Mouse (Mus musculus) lung, postnatal 0 days (tissue): ENCODE data around the gene Hs3st6. TPM values are rescaled to one million over a fixed set of nuclear protein-coding genes. Genes with fewer than 3 reads are reported as not detected.
A peak's percentile ranks its signal among the peaks of the same experiment; 100 is the strongest.

Experiments used
- ATAC-seq: fragments of 200-750 bp; cut with Nextera tagmentation; 2 replicates; pipeline ENCODE4 v1.8.0; 2017; ENCODE audit warnings: moderate library complexity
- DNase-seq: peaks from one replicate; pipeline ENCODE4 v3.0.0-alpha.2; 2016; ENCODE audit warnings: low spot score
- H3K27ac ChIP-seq: fragments of 300-500 bp; sonication (generic); 2 replicates; pipeline ENCODE4 v1.5.1; 2014; ENCODE audit warnings: antibody characterized with exemption, mild to moderate bottlenecking, low read length, mixed read lengths
- H3K27me3 ChIP-seq: fragments of 300-500 bp; sonication (generic); replicated peaks from 2 replicates; pipeline ENCODE4 v1.6.1; 2014; ENCODE audit warnings: low read length, mixed read lengths; ENCODE audit not compliant: insufficient read depth
- H3K36me3 ChIP-seq: fragments of 300-500 bp; sonication (generic); 2 replicates; pipeline ENCODE4 v1.6.1; 2014; ENCODE audit warnings: low read length, mixed read lengths; ENCODE audit not compliant: insufficient read depth
- H3K4me1 ChIP-seq: fragments of 300-500 bp; sonication (generic); 2 replicates; pipeline ENCODE4 v1.6.1; 2014; ENCODE audit warnings: antibody characterized with exemption, low read depth, low read length, mixed read lengths; ENCODE audit not compliant: insufficient read depth
- H3K4me2 ChIP-seq: fragments of 300-500 bp; sonication (generic); replicated peaks from 2 replicates; pipeline ENCODE4 v1.6.1; 2014; ENCODE audit warnings: low read depth, mild to moderate bottlenecking, low read length, moderate library complexity, mixed read lengths
- H3K4me3 ChIP-seq: fragments of 300-500 bp; sonication (generic); 2 replicates; pipeline ENCODE4 v1.5.1; 2014; ENCODE audit warnings: low read depth, low read length
- H3K9ac ChIP-seq: fragments of 300-500 bp; sonication (generic); replicated peaks from 2 replicates; pipeline ENCODE4 v1.6.1; 2014; ENCODE audit warnings: low read depth, mild to moderate bottlenecking
- H3K9me3 ChIP-seq: fragments of 300-500 bp; sonication (generic); 2 replicates; pipeline ENCODE4 v1.6.1; 2016; ENCODE audit warnings: low read length, mixed read lengths
- CTCF ChIP-seq: IDR thresholded peaks from 2 replicates; pipeline ENCODE4 v1.5.1; 2016; ENCODE audit warnings: antibody characterized with exemption, mild to moderate bottlenecking
- EP300 ChIP-seq: IDR thresholded peaks from 2 replicates; pipeline ENCODE4 v1.6.1; 2016; ENCODE audit warnings: antibody characterized with exemption, mild to moderate bottlenecking, control low read depth
- WGBS: fragments of 180-500 bp; shearing (Covaris S2); extraction: QIAGEN DNeasy Blood & Tissue Kit; methylation state at CpG from one replicate; pipeline ENCODE4 v1.1.7; 2014; 5-methylcytosine and 5-hydroxymethylcytosine counted together
- polyA plus RNA-seq: library from polyadenylated mRNA; unstranded; fragments of >200 nt; fragmentation: Nextera tagmentation; extraction: Ambion mirVana; gene quantifications from 2 replicates; pipeline ENCODE4 v1.2.1, GENCODE M21; 2015

Hs3st6 gene
- 2.8 TPM in 2 replicates for polyA plus RNA-seq

DNA sequence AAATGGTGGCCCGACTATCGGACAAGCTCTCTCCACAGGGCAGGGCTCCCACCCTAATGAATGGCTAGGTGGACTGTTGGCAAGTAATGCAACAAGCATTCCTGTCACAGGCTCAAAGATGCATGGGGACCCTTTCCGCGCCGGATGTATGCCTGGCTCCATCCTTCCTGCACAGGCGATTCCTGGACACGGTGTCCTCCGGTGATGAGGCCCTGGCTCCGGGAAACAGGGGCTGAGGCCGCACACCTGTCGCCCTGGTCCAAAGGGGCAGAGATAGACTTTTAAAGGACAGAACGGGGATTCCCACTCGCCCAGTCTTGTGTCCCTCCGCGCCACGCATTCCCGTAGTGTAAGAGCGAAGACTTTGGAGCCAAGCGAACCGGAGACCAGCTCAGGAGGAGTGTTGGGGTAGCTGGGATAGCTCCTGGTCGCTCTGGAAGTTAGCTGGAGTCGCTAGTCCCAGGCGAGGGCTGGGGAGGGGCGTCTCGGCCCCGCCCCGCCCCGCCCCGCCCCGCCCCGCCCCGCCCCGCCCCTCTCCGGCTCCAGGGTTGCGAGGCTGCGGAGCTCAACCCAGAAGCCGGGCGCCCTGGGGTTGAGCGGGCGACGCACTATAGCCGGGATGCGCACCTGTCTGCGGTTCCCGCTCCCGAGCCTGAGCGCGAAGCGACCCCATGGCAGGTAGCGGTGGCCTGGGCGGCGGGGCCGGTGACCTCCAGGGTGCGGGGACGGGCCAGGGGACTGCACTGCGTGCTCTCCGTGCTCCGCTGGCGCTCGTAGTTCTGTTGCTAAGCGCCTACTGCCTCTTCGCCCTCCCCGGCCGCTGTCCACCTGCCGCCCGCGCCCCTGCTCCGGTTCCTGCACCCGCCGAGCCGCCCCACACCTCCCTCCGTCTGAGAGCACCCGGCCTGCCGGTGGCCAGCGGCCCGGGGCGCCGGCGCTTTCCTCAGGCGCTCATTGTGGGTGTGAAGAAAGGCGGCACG lies at the start of gene Hs3st6:
TSS of gene Hs3st6 (plus strand) at position 574 of the 980 bp plus-strand sequence.
- H3K9me3 ChIP-seq: no peaks in the 10 kb centered on the region
- 1% methylated on average over 37 of the region's 82 CpGs for WGBS
- TF ChIP-seq EP300 (no peak), CTCF (no peak)
- ATAC-seq: peak; percentile 94
- H3K9ac ChIP-seq: no peak within 1 kb of the TSS
- peaks cover 34% of the 10 kb centered on the region for H3K27me3 ChIP-seq
- H3K27ac ChIP-seq: no peak within 1 kb of the TSS
- peaks cover 3% of the 10 kb centered on the region for H3K4me1 ChIP-seq
- H3K4me3 ChIP-seq: peak within 1 kb of the TSS; percentile 43
- peak within 1 kb of the TSS; percentile 85 for H3K4me2 ChIP-seq
- peak; percentile 49 for DNase-seq
- H3K36me3 ChIP-seq: no peaks in the 10 kb centered on the region

DNA sequence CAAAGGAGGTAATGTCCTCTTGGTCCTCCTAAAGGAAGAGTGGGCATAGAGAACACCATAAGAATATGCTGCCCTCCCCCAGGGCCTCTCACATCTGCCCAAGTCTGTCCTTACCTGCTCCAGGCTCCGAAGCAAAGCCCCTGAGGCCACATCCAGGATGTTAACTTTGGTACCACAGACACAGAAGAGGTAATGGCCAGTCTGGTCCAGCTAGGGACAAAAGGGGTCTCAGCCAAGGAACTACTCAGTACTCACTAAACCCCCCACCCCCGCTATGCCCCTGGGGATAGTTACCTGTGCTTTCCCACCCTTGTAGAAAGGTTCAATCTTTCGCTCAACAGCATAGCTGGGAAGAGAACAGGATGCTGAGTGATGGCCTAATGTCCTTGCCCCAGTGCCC lies 47.0 kb upstream of the Hs3st6 start:
- Histone ChIP-seq H3K9me3 (no peaks in the 10 kb centered on the region), H3K27ac (no peak overlapping the region), H3K36me3 (peaks cover 4% of the 10 kb centered on the region; the same call in 1 of the 2 replicates), H3K4me2 (no peak overlapping the region), H3K4me1 (0 out of 2 replicates have a peak, but pooled peaks cover 3% of the 10 kb centered on the region), H3K27me3 (no peaks in the 10 kb centered on the region), H3K4me3 (no peak overlapping the region), H3K9ac (no peak overlapping the region)
- DNase-seq: no peak
- TF ChIP-seq CTCF (no peak), EP300 (no peak)
- 95% methylated on average over 3 of the region's 3 CpGs for WGBS
- no peak for ATAC-seq

DNA sequence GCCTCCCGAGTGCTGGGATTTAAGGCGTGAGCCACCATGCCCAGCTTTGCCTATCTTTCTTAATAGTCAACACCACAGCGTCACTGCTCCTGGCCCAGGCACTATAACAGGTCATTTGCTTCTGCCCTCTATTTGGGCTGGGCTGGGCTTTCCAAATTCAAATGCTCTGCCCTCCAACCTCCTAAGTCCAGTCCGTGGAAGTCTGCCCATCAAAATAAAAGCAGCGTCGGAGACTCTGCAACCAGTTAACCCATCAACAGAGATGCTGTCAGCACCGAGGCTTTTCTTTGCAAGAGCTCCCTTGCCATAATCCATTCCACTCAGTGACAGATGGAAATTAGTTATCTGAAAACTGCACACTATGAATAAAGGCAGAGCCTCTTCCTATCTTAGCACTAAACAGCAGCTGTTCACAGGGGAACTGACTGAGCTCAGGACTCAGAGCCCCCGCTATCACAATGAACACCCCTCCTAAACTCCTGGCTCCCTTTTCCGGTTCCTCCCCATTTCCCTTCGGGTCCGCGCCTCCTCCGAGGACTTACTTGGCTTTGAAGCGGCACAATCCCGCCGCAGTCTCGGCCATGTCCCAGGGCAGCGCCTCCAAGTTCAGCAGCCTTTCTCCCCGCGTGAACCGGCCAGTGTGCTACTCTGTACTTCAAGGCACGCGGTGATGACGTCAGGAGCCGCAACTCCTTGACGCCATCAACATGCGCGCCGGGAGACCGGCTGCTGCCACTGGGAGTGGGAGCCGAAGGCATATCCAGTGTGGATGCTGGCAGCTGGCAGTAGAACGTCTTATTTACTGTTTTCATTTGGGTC lies 45.6 kb upstream of the Hs3st6 start, which contains the start of gene Tbl3:
TSS of gene Tbl3 (minus strand) at position 679 of the 819 bp plus-strand sequence.
- ATAC-seq (peak; percentile 93), DNase-seq (peak; percentile 97)
- H3K4me2 ChIP-seq: peak within 1 kb of the TSS; percentile 73
- no peaks in the 10 kb centered on the region for H3K9me3 ChIP-seq
- H3K4me1 ChIP-seq: 0 out of 2 replicates have a peak, but pooled peaks cover 3% of the 10 kb centered on the region
- H3K4me3 ChIP-seq: peak within 1 kb of the TSS; percentile 66
- no peak for TF ChIP-seq CTCF
- TF ChIP-seq EP300: no peak
- H3K27me3 ChIP-seq: no peaks in the 10 kb centered on the region
- peak within 1 kb of the TSS; percentile 88 for H3K27ac ChIP-seq
- WGBS: 4% methylated on average over 32 of the region's 32 CpGs
- H3K36me3 ChIP-seq: no peaks in the 10 kb centered on the region
- peak within 1 kb of the TSS; percentile 56 for H3K9ac ChIP-seq

DNA sequence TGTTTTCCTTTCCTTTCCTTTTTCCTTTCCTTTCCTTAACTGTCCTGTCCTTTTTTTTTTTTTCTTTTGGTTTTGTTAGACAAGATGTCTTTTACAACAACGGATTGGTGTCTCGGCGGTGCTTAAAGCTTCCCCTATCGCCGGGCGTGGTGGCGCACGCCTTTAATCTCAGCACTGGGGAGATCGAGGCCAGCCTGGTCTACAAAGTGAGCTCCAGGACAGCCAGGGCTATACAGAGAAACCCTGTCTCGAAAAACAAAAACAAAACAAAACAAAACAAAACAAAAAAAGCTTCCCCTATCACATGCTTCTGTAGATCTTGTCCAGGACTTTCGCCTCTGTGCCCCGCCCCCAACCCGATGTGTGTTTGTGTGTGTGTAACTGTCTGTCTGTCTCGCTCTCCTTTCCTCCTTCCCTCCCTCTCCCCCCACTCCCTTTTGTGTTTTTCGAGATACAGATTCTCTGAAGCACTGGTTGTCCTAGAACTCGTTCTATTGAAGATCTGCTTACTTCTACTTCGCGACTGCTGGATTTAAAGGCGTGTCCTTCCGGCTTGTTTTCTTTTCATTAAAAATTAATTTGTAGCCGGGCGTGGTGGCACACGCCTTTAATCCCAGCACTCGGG lies 44.9 kb upstream of the Hs3st6 start:
- H3K27ac ChIP-seq: peak overlapping the region; percentile 88
- peak overlapping the region; percentile 73 for H3K4me2 ChIP-seq
- H3K27me3 ChIP-seq: no peaks in the 10 kb centered on the region
- DNase-seq (peak; percentile 53), ATAC-seq (peak; percentile 46)
- peak overlapping the region; percentile 66 for H3K4me3 ChIP-seq
- WGBS: 3% methylated on average over 24 of the region's 24 CpGs
- 0 out of 2 replicates have a peak, but pooled peaks cover 3% of the 10 kb centered on the region for H3K4me1 ChIP-seq
- H3K9me3 ChIP-seq: no peaks in the 10 kb centered on the region
- H3K36me3 ChIP-seq: no peaks in the 10 kb centered on the region
- TF ChIP-seq CTCF (no peak), EP300 (no peak)
- peak overlapping the region; percentile 56 for H3K9ac ChIP-seq

DNA sequence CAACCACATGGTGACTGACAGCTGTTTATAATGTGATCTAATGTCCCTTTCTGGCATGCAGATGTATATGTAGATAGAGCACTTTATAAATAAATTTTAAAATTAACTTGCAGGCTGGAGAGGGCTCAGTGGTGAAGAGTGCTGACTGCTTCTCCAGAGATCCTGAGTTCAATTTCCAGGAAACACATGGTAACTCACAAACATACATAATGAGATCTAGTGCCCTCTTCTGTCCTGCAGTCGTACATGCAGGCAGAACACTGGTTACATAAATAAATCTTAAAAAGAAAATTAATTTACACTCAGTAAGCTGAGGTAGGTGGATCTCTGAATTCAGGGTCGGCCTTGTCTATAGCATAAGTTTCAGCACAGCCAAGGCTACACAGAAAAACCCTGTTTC lies 44.1 kb upstream of the Hs3st6 start:
- DNase-seq (peak; percentile 82), ATAC-seq (0 out of 2 replicates have a peak, but pooled peaks have one; percentile 16)
- Histone ChIP-seq H3K9ac (no peak overlapping the region), H3K9me3 (no peaks in the 10 kb centered on the region), H3K4me2 (no peak overlapping the region; the same call in 1 of the 2 replicates), H3K4me3 (no peak overlapping the region), H3K36me3 (no peaks in the 10 kb centered on the region), H3K4me1 (0 out of 2 replicates have a peak, but pooled peaks cover 3% of the 10 kb centered on the region), H3K27me3 (no peaks in the 10 kb centered on the region), H3K27ac (no peak overlapping the region)
- TF ChIP-seq CTCF: peak; percentile 68
- TF ChIP-seq EP300: no peak
- 26% methylated on average over 2 of the region's 2 CpGs for WGBS
